Mouse (Mus musculus): Measurements from ENCODE around the gene Rps6kb2.
A peak's percentile ranks its signal among the peaks of the same experiment; 100 is the strongest.
"Not testable (repeated sequence)": the region's sequence is repeated elsewhere in the genome, so short reads cannot be mapped to it uniquely, and the experiment has no call there.

The Rps6kb2 gene

GRCm38 (mm10) chr19:4137913-4138312 is 25.2 kb downstream of the Rps6kb2 start:
- no peak for DNase-seq

DNA sequence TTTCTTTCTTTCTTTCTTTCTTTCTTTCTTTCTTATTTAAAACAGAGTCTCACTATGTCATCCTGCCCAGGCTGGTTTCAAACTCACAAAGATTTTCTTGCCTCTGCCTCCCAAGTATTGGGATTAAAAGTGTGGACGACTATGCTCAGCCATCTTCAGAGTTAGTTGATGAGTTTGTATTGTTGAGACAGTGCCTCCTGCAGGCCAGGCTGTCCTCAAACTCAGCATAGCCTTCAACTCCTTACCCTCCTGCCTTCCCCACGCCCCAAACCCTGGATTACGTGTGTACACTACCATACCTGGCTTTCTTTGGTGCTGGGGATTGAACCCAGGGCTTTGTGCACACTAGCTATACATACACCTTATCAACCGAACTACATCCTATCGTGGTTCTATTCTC is 26.7 kb downstream of the Rps6kb2 start:
- DNase-seq = no peak

DNA sequence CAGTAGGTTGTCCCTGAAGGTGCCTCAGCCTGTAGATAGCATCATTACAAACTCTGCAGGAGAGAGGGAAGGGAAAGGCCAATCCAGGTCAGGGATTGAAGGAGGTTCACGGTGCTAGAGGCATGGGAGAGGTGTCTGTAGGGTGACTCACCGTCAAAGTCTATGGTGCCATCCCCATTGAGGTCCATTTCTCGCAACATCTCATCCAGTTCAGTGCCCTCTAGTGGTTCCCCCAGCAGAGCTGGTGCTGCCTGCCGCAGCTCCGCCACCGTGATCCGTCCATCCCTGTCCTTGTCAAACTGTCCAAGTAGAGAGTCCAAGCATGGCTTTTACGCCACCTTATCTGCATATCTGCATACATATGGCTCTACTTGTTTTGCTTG is 27.2 kb downstream of the Rps6kb2 start:
- not testable (repeated sequence) for DNase-seq

DNA sequence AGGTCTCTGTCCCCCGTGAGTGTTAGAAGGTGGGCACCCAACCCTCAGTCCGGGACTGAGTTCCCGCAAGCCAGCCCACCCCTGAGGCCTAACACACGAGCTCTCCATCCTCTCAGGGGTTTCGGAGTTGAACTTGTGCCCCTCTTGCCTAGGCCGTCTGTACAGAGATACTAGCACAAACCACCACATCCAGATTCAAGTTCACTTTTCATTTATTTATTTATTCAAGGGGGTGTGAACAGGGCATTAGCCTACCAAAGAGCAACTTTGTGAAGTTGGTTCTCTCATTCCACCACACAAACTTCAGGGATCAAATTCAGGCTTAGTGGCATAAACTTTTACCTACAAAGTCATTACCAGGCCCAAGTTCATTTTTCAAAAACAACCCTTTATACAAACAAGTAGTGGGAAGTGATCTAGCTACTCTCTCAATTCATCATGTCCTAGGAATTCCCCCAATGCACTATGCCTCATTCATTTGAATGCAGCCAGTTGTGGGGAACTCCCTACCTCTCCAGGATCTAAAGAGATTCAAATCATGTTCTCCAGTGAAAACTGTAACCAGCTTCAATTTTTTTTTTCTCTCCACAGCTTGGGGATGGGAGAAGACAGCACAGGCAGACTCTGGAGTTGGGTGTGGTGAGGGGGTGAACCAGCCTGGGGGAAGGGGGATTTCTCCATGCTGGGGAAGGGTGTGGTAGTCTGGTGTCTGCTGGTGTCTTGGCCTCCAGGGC is 27.8 kb downstream of the Rps6kb2 start:
- not testable (repeated sequence) for DNase-seq

- no peak for DNase-seq
Measured at GRCm38 (mm10) chr19:4134354-4134753, 28.8 kb downstream of the Rps6kb2 start.

DNA sequence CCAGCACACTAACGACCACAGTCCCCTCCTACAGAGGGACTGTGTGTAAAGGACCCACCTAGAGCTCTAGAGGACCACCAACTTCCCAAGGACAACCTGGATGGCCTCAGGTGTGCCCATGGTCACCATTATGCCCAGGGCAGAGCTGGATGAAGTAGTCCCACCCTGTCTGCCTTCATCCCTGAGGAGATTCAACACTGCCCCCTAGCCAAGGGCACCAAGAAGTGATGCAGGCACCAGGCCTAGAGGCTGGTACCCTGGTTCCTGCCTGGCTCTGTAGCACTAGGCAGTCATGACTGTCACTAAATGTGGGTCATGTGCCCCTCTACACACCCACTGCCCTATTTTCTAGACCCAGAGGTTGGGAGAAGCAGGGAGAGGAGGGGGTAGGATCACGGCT is 31.4 kb downstream of the Rps6kb2 start:
- DNase-seq = no peak

DNA sequence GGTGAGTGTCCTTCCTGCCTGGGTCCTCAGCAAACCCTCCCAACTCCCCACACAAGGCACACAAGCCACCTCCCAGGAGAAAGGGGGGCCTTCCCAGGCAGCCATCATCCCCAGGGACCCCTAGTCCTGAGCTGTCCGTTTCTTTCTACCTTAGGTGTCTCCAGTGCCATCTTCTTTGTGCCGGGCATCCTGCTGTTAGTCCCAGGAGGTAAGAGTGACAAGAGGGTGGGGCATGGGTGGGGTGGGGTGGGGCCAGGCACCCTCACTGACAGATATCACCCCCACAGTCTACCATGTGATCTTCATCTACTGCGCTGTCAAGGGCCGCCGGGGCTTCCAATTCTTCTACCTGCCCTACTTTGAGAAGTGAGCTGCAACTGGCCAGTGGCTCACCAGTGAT is 32.1 kb downstream of the Rps6kb2 start:
- DNase-seq = no peak

GRCm38 (mm10) chr19:4130106-4130505 is 33.0 kb downstream of the Rps6kb2 start:
- DNase-seq = no peak

DNA sequence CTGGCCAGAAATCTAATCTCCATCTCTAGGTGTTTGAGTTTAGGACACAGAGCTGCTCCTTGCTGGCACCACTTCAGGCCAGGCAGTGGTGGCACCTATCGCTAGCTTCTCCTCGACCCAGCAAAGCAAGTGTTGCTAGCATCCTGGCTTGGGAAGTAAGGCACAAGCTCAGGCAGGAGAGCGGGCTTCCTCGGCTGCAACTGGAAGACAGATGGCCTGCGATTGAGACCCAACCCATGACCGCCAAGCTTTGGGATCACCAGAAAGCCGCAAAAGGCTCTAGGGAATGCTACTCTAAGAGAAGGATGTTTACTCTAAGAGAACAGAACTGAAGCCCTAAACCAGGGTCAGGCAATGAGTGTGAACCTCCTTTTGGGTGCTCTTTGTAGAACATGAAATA is 33.7 kb downstream of the Rps6kb2 start:
- DNase-seq = no peak

DNA sequence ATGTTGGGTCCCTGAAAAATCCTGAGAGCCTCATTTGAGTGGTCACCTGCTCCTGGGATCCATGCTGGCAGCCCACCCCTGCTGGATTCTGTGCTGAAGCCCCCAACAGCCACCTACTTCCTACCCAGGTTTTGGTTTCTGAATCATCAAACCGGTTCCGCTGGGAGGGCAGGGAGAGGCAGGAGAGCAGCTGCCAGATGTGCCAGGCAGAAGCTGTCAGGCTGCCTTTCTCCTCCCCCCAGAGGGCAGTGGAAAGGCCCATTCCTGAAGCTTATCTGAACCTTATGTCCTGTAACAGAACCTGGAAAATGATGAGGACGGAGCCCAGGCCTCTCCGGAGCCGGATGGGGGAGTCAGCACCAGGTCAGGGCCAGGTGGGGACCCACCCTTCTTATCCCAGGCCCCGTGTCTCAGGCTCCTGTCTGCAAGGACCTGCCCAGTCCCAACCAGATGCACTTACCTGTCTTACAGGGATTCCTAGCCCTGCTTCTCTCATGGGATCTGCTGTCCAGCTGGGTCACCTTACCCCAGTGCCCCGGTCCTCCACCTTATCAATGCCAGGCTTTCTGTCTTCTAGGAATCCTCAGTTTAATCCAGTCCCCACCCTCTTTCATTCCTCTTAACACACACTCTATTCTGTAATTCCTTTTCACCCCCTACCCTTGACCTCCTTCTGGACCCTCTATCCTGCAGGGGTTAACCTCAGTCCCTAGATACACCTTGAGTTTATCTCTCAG is 36.2 kb downstream of the Rps6kb2 start:
- DNase-seq = no peak

DNA sequence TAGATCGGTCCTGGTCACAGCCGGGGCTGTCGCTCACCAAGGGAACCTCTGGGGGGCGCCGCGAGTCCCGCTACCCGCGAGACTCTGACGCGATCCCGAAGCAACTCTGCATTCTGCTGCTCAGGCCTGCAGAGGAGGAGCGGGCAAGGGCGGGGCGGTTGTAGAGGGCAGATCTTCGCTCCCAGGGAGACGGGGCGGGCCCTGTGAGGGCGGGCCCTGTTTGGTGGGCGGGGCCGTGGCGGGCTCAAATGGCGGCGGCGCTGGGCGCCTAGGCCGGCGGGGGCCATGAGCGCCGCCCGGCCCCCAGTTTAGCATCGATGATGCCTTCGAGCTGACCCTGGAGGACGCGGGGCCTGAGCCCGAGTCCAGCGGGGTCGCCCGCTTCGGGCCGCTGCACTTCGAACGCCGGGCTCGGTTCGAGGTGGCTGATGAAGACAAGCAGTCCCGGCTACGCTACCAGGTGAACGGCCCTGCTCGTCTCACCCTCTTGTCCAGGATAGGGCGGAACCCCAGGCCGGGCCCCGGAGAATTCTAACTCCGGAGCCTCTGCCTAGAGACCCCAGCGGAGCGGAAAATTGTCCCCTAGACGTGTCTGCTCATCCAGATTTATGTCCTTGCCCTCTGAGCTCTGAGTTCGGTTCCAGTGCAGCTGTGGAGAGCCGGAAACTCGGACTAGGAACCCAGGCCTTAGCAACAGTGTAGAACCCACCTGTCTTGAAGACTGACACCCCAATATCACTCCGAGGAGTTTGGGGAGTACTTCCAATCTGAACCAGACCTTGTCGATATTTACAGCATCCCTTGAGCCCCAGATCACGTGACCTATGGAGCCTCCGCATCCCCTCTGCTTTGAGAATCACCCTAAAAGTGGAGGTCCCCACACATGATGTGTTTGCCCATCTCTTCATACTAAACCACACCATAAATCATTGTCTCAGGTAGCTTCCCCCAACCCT is 37.1 kb downstream of the Rps6kb2 start, which contains the start of gene Aip:
Gene Aip (minus strand): TSS at position 118 of the 956 bp plus-strand sequence.
- peak; percentile 97 for DNase-seq

GRCm38 (mm10) chr19:4125268-4125667 is 37.9 kb downstream of the Rps6kb2 start:
- DNase-seq = not testable (repeated sequence)

- DNase-seq = no peak
Measured at GRCm38 (mm10) chr19:4124432-4124831, 38.7 kb downstream of the Rps6kb2 start.

DNA sequence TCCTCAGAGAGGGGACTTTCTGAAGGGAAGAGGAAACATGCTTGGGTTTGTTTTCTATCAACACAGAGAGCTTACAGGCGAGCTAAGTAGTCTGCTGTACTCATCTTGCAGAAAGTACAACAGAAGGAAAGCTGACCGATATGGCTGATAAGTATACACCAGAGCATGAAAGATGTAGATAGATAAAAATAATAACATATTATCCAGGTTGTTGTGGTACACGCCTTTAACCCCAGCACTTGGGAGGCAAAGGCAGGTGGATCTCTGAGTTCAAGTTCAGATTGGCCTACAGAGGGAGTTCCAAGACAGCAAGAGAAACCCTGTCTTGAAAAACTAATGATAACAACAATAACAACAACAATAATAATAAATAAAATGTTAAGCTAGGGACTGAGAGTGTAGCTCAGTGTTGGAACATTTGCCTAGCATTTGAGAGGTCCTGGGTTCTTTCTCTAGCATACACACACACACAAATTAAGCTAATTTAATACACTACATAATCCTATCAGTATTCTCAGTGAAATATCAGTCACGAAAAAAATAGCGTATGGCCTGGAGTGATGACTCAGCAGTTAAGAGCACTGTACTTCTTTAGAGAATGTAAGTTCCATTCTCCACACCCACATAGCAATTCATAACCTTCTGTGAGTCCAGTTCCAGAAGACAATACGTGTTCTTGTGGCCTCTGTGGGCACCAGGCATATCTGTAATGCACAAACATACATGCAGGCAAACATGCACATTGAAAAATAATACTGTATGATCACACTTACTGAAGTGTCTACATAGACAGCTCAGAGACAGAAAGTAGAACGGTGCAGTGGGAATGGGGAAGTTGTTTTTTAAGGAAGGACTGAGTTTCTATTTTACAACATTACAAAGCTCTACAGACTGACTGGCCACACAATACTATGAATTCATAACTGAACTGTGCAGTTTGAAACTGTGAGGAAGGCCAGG is 40.5 kb downstream of the Rps6kb2 start:
- DNase-seq = no peak

- not testable (repeated sequence) for DNase-seq
Measured at GRCm38 (mm10) chr19:4121896-4122295, 41.3 kb downstream of the Rps6kb2 start.

- DNase-seq = peak; percentile 98
Measured at GRCm38 (mm10) chr19:4121097-4121805, 41.9 kb downstream of the Rps6kb2 start.

- DNase-seq = no peak
Measured at GRCm38 (mm10) chr19:4120496-4120895, 42.7 kb downstream of the Rps6kb2 start.

DNA sequence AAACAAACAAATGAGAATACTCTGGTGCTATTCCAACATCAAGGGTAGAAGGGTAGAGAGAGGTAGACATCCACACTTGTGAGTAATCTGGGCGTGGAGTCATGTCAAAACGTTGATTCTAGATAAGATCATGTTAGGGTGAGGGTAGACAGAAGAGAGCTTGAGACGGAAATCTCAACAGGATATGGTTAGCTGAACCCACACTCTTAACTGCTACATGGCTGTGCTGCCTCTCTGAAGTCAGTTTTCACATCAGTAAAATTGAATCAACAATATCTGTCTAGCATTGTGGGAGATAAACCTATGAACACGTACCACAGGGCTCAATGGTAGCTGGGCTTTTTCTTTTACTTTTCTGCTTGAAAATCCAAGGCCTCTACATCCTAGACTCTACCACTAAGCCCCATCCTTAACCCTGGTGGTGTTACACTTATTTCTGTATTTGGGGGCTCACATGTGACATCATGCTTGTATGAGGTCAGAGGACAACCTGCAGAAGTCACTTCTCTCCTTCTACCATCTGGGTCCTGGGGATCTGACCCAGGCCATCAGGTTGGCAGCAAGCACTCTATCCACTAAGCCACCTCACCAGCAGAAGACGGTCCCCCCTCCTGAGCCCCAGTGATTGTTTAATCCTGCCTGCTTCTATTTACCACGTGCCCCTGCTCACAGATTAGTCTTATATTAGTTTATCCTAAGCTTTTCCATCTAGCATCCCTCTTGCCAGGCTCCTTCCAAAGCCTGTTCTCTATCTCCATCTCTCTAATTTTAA is 43.3 kb downstream of the Rps6kb2 start:
- DNase-seq = no peak

DNA sequence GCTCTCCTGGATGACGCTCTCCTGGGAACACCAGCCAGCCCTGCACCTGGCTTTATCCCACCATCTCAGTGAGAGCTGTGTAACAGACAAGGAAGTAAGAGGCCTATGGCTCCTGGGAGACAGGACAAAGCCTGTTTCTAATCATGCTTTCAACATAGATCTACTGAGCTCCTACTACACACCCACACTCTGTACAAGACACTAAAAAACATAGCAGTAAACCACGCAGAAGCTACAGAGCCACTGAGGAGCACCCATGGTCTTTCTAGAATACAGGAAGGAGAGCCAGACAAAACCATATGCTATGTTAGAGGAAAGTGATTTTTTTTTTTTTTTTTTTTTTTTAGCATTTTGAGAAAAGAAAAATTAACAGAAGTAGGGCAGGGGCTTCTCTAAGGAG is 44.8 kb downstream of the Rps6kb2 start:
- no peak for DNase-seq

DNA sequence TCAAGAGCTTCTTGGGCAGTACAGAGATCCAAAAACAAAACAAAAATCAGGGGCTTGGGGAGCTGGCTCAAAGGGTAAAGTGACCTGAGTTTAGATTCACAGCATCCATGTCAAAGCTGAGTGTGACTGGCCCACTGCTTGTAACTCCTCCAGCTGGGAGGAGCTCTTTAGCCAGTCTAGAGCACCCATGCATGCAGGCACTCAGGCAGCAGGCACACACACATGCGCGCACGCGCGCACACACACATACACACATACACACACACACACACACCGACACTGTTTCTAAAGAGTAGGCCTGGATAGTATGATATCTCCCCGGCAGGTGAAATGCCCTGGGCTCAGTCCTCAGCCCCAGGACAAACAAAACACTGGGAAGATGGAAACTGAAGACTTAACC is 46.1 kb downstream of the Rps6kb2 start:
- no peak for DNase-seq

GRCm38 (mm10) chr19:4115816-4116215 is 47.3 kb downstream of the Rps6kb2 start:
- no peak for DNase-seq
